Mouse (Mus musculus) CH12.LX (cell line): ENCODE data around the gene Hist1h3b. TPM values are rescaled to one million over a fixed set of nuclear protein-coding genes. Genes with fewer than 3 reads are reported as not detected.

ENCODE experiments used
- DNase-seq: peaks from one replicate; pipeline ENCODE4 v3.0.0-alpha.2; 2013; ENCODE audit errors: extremely low read depth
- H3K27ac ChIP-seq: 2 replicates; pipeline ENCODE4 v1.5.1; 2012; ENCODE audit warnings: low read depth, mild to moderate bottlenecking, control low read depth, moderate library complexity; ENCODE audit not compliant: insufficient read depth
- H3K27me3 ChIP-seq: replicated peaks from 2 replicates; pipeline ENCODE3; 2012; ENCODE audit warnings: inconsistent platforms
- H3K36me3 ChIP-seq, 2 experiments: replicated peaks in 1 of 2; 2 replicates each; pipeline versions ENCODE3 to v1.6.1; 2012; ENCODE audit warnings: inconsistent platforms in 1 of 2, low read length in 1 of 2, mild to moderate bottlenecking in 1 of 2, mixed read lengths in 1 of 2, moderate library complexity in 1 of 2; ENCODE audit not compliant: control insufficient read depth in 1 of 2, insufficient read depth in 1 of 2
- H3K4me1 ChIP-seq, 2 experiments: 2 replicates each; pipeline ENCODE4 v1.6.1; 2012; ENCODE audit warnings: inconsistent platforms in 1 of 2, moderate library complexity in 1 of 2; ENCODE audit not compliant: insufficient read depth in 2 of 2, control insufficient read depth in 1 of 2
- H3K4me2 ChIP-seq: 2 replicates; pipeline ENCODE4 v1.6.1; 2012; ENCODE audit warnings: low read depth, mild to moderate bottlenecking, control low read depth; ENCODE audit not compliant: poor library complexity, insufficient read depth, severe bottlenecking
- H3K4me3 ChIP-seq, 3 experiments: fragments of 150-350 bp in 1 of 3; sonication (generic) in 1 of 3; replicated peaks in 1 of 3; 2 replicates each; pipeline versions ENCODE3 to v1.5.1; 2011 to 2012; ENCODE audit warnings: low read depth in 2 of 3, low read length in 2 of 3, mild to moderate bottlenecking in 2 of 3, moderate library complexity in 2 of 3, control low read depth in 1 of 3, improper control_type of control experiment in 1 of 3, inconsistent platforms in 1 of 3, mixed read lengths in 1 of 3; ENCODE audit not compliant: poor library complexity in 1 of 3
- H3K79me2 ChIP-seq: replicated peaks from 2 replicates; pipeline ENCODE4 v1.6.1; 2012; ENCODE audit warnings: mild to moderate bottlenecking, moderate library complexity; ENCODE audit not compliant: control insufficient read depth, poor library complexity, insufficient read depth, severe bottlenecking; ENCODE audit errors: extremely low read depth
- H3K9ac ChIP-seq: 2 replicates; pipeline ENCODE4 v1.6.1; 2012; ENCODE audit warnings: low read depth, mild to moderate bottlenecking, control low read depth, moderate library complexity; ENCODE audit not compliant: insufficient read depth
- H3K9me3 ChIP-seq: replicated peaks from 2 replicates; pipeline ENCODE3; 2012; ENCODE audit warnings: low read length, inconsistent platforms, mixed read lengths
- BHLHE40 ChIP-seq: IDR thresholded peaks from 2 replicates; pipeline ENCODE4 v1.6.1; 2011; ENCODE audit warnings: mild to moderate bottlenecking, low read depth, low read length, improper control_type of control experiment
- CHD1 ChIP-seq: IDR thresholded peaks from 2 replicates; pipeline ENCODE4 v1.6.1; 2012; ENCODE audit warnings: low read depth, low read length, improper control_type of control experiment, inconsistent platforms
- CHD2 ChIP-seq: IDR thresholded peaks from 2 replicates; pipeline ENCODE4 v1.6.1; 2011; ENCODE audit warnings: low read length, improper control_type of control experiment
- E2F4 ChIP-seq: IDR thresholded peaks from 2 replicates; pipeline ENCODE4 v1.6.1; 2011; ENCODE audit warnings: low read depth, low read length, improper control_type of control experiment; ENCODE audit not compliant: insufficient replicate concordance
- ELF1 ChIP-seq: IDR thresholded peaks from 2 replicates; pipeline ENCODE4 v1.6.1; 2014; ENCODE audit warnings: low read depth, mild to moderate bottlenecking, inconsistent platforms, low read length, improper control_type of control experiment
- GABPA ChIP-seq: IDR thresholded peaks from 2 replicates; pipeline ENCODE4 v1.6.1; 2012; ENCODE audit warnings: low read depth, low read length, improper control_type of control experiment, inconsistent platforms; ENCODE audit not compliant: insufficient replicate concordance
- IRF4 ChIP-seq: IDR thresholded peaks from 2 replicates; pipeline ENCODE4 v1.6.1; 2014; ENCODE audit warnings: low read depth, mild to moderate bottlenecking, inconsistent platforms, low read length, improper control_type of control experiment
- JUN ChIP-seq: IDR thresholded peaks from 2 replicates; pipeline ENCODE4 v1.6.1; 2011; ENCODE audit warnings: low read depth, mild to moderate bottlenecking, low read length, improper control_type of control experiment, moderate library complexity; ENCODE audit not compliant: insufficient read depth
- JUND ChIP-seq: conservative IDR thresholded peaks from 2 replicates; pipeline ENCODE4 v1.6.1; 2011; ENCODE audit warnings: low read depth, low read length, improper control_type of control experiment
- KAT2A ChIP-seq: IDR thresholded peaks from 2 replicates; pipeline ENCODE4 v1.6.1; 2012; ENCODE audit warnings: low read length, improper control_type of control experiment, inconsistent platforms; ENCODE audit not compliant: insufficient replicate concordance
- MAFK ChIP-seq: IDR thresholded peaks from 2 replicates; pipeline ENCODE4 v1.6.1; 2011; ENCODE audit warnings: low read length, improper control_type of control experiment; ENCODE audit not compliant: insufficient replicate concordance
- MAX ChIP-seq: IDR thresholded peaks from 2 replicates; pipeline ENCODE4 v1.6.1; 2011; ENCODE audit warnings: low read length, improper control_type of control experiment
- MEF2A ChIP-seq: IDR thresholded peaks from 2 replicates; pipeline ENCODE4 v1.6.1; 2014; ENCODE audit warnings: low read depth, mild to moderate bottlenecking, inconsistent platforms, low read length, improper control_type of control experiment, borderline replicate concordance
- NELFE ChIP-seq: IDR thresholded peaks from 2 replicates; pipeline ENCODE4 v1.6.1; 2011; ENCODE audit warnings: low read depth, low read length, improper control_type of control experiment
- NRF1 ChIP-seq: IDR thresholded peaks from 2 replicates; pipeline ENCODE4 v1.6.1; 2014; ENCODE audit warnings: low read depth, mild to moderate bottlenecking, inconsistent platforms, low read length, improper control_type of control experiment, moderate library complexity
- POLR2A ChIP-seq: IDR thresholded peaks from 2 replicates; pipeline ENCODE4 v1.6.1; 2011; ENCODE audit warnings: low read depth, mild to moderate bottlenecking, improper control_type of control experiment, low read length
- POLR2AphosphoS2 ChIP-seq: IDR thresholded peaks from 2 replicates; pipeline ENCODE4 v1.6.1; 2011; ENCODE audit warnings: low read depth, low read length, improper control_type of control experiment
- RCOR1 ChIP-seq: conservative IDR thresholded peaks from 2 replicates; pipeline ENCODE4 v1.6.1; 2012; ENCODE audit warnings: low read depth, mild to moderate bottlenecking, inconsistent platforms, low read length, improper control_type of control experiment
- SIN3A ChIP-seq: IDR thresholded peaks from 2 replicates; pipeline ENCODE4 v1.6.1; 2012; ENCODE audit warnings: low read length, improper control_type of control experiment, inconsistent platforms
- SMC3 ChIP-seq: IDR thresholded peaks from 2 replicates; pipeline ENCODE4 v1.6.1; 2011; ENCODE audit warnings: low read depth, low read length, improper control_type of control experiment
- TBP ChIP-seq: conservative IDR thresholded peaks from 2 replicates; pipeline ENCODE4 v1.6.1; 2011; ENCODE audit warnings: low read depth, low read length, improper control_type of control experiment
- UBTF ChIP-seq: IDR thresholded peaks from 2 replicates; pipeline ENCODE4 v1.6.1; 2012; ENCODE audit warnings: low read depth, mild to moderate bottlenecking, inconsistent platforms, low read length, improper control_type of control experiment, moderate library complexity
- USF1 ChIP-seq: IDR thresholded peaks from 2 replicates; pipeline ENCODE4 v1.6.1; 2014; ENCODE audit warnings: low read depth, mild to moderate bottlenecking, inconsistent platforms, low read length, improper control_type of control experiment
- USF2 ChIP-seq: conservative IDR thresholded peaks from 2 replicates; pipeline ENCODE4 v1.6.1; 2011; ENCODE audit warnings: low read depth, low read length, improper control_type of control experiment
- ZKSCAN1 ChIP-seq: IDR thresholded peaks from 2 replicates; pipeline ENCODE4 v1.6.1; 2012; ENCODE audit warnings: low read depth, inconsistent platforms, low read length, improper control_type of control experiment, borderline replicate concordance
- ZMIZ1 ChIP-seq: IDR thresholded peaks from 2 replicates; pipeline ENCODE4 v1.6.1; 2012; ENCODE audit warnings: low read depth, mild to moderate bottlenecking, inconsistent platforms, low read length, improper control_type of control experiment
- ZNF384 ChIP-seq: IDR thresholded peaks from 2 replicates; pipeline ENCODE4 v1.6.1; 2012; ENCODE audit warnings: low read depth, low read length, improper control_type of control experiment, inconsistent platforms
- dilution Hi-C: fragments of 300-500 bp; cut with MboI; formaldehyde crosslinking; loops from 2 replicates; pipeline ENCODE4 v1.14.3; 2020; ENCODE audit warnings: low sequenced_read_pairs; ENCODE audit not compliant: extremely low pct_unique_long_range_greater_than_20kb, extremely low pct_ligation_motif_present
- in situ Hi-C: fragments of 300-500 bp; cut with MboI; formaldehyde crosslinking; loops from 3 replicates; pipeline ENCODE4 v1.14.3; 2019; ENCODE audit warnings: low sequenced_read_pairs, low pct_ligation_motif_present, low pct_unique_long_range_greater_than_20kb, mixed read lengths
- polyA plus RNA-seq: library from polyadenylated mRNA; unstranded; fragments of >175 nt; gene quantifications from 2 replicates; pipeline ENCODE4 v1.2.1, GENCODE M21; 2012; ENCODE audit warnings: low read depth; ENCODE audit not compliant: insufficient read length
- total RNA-seq, 2 experiments: library from RNA; depleted of rRNA; stranded (reverse); fragments of 300-350 nt in 1 of 2; fragments of >200 nt in 1 of 2; gene quantifications; 2 replicates each; pipeline ENCODE4 v1.2.3; 2012 to 2014

The Hist1h3b gene
- total and polyA plus RNA-seq, 3 experiments: 5.5 to 2,096 (median 44.0) TPM

DNA sequence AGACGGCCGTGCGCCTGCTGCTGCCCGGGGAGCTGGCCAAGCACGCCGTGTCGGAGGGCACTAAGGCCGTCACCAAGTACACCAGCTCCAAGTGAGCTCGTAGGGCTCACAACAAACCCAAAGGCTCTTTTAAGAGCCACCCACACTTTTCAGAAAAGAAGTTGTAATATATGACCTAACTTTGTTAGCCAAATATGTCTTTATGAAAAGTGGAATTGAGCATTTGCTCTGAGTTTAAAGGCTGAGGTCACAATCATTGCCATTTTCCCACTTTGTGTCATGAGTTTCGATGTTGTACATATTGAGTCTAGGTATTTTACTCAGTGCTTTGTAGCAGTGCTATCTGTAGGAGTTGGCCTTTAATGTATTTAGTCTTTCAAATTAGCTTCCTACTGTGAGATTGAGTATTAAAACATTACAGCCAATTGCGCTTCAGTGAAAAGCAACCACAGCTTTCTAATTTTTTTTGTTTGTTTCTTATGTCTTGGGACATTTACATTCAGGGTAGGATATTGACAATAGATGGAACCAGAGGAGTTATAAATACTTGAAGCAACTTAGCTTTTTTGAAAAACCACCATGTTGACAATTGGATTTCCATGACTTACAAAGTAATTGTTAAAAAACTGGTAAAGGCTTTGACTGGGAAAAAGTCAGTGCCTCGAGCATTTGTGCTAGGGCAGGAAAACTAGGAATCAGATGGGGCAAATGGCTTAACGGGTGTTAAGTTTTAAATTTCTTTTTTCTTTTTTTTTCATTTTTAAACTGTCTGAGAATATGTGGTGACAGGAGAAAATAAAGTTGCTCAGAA, 4.8 kb upstream of the Hist1h3b start:
- Histone ChIP-seq H3K9me3 (no peaks in the 10 kb centered on the region), H3K4me1 (peaks cover 3 to 37% of the 10 kb centered on the region in 2 experiments; a peak in 3 of 4 replicates), H3K79me2 (no peaks in the 10 kb centered on the region), H3K27me3 (no peaks in the 10 kb centered on the region), H3K9ac (peak overlapping the region; percentile 90), H3K36me3 (no peaks in the 10 kb centered on the region), H3K4me3 (peak overlapping the region in 1 of 3 experiments; percentile 48), H3K27ac (peak overlapping the region; percentile 99), H3K4me2 (peak overlapping the region; percentile 93; the same call in 1 of the 2 replicates)
- dilution Hi-C loops: loop anchor here (10.0 kb wide), 1 partner anchor 52 kb away; the partner anchor contains the start of genes Hist1h1t and Hist1h4c
- in situ Hi-C loops: no loop called here
- no peak for DNase-seq
- peak; percentile 68 for TF ChIP-seq RCOR1
- TF ChIP-seq JUND: no peak
- peak; percentile 99 for TF ChIP-seq ZMIZ1
- peak; percentile 9; the same call in 1 of the 2 replicates for TF ChIP-seq USF2
- TF ChIP-seq USF1: no peak
- TF ChIP-seq JUN: no peak
- no peak for TF ChIP-seq MAFK
- TF ChIP-seq ELF1: no peak
- TF ChIP-seq UBTF: peak; percentile 92; the same call in 1 of the 2 replicates
- no peak for TF ChIP-seq ZKSCAN1
- peak; percentile 54; the same call in 1 of the 2 replicates for TF ChIP-seq TBP
- TF ChIP-seq SIN3A: peak; percentile 47; the same call in 1 of the 2 replicates
- TF ChIP-seq CHD2: no peak; the same call in none of the 2 replicates
- TF ChIP-seq ZNF384: 0 out of 2 replicates have a peak, but pooled peaks have one; percentile 29
- TF ChIP-seq IRF4: no peak
- no peak for TF ChIP-seq MAX
- no peak for TF ChIP-seq SMC3
- TF ChIP-seq E2F4: 0 out of 2 replicates have a peak, but pooled peaks have one; percentile 20
- no peak for TF ChIP-seq KAT2A
- peak; percentile 60 for TF ChIP-seq CHD1
- TF ChIP-seq NELFE: 0 out of 2 replicates have a peak, but pooled peaks have one; percentile 60
- peak; percentile 100 for TF ChIP-seq POLR2AphosphoS2
- no peak for TF ChIP-seq NRF1
- no peak for TF ChIP-seq BHLHE40
- no peak for TF ChIP-seq MEF2A
- TF ChIP-seq POLR2A: peak; percentile 91
- no peak for TF ChIP-seq GABPA
